Mouse (Mus musculus): Measurements from ENCODE around the gene Syngr3. TPM values are rescaled to one million over a fixed set of nuclear protein-coding genes. Genes with fewer than 3 reads are reported as not detected.
A peak's percentile ranks its signal among the peaks of the same experiment; 100 is the strongest.

Gene Syngr3
- total RNA-seq, 2 experiments from 2014 or later, result not detected

- peak; percentile 65 for DNase-seq
- intact Hi-C loops (cut with DNase I; ENCODE audit: low total_unique reads), result loop anchor here (5.0 kb wide), 1 partner anchor 118 kb away; the partner anchor contains the start of gene Rab26
Observed at GRCm38 (mm10) chr17:24650070-24650616, 39.6 kb downstream of the Syngr3 start, which contains the start of gene Slc9a3r2. Slc9a3r2 (minus strand) TSS chr17:24650327.

GRCm38 (mm10) chr17:24649581-24650069 lies 40.1 kb downstream of the Syngr3 start:
- intact Hi-C loops (cut with DNase I; ENCODE audit: low total_unique reads), result loop anchor here (5.0 kb wide), 1 partner anchor 117 kb away; the partner anchor contains the start of gene Rab26
- DNase-seq, result no peak

GRCm38 (mm10) chr17:24648731-24649377 lies 40.9 kb downstream of the Syngr3 start:
- no peak for DNase-seq
- intact Hi-C loops (cut with DNase I; ENCODE audit: low total_unique reads), result no loop called here

GRCm38 (mm10) chr17:24647493-24647892 lies 42.3 kb downstream of the Syngr3 start:
- no peak for DNase-seq
- intact Hi-C loops (cut with DNase I; ENCODE audit: low total_unique reads), result no loop called here

GRCm38 (mm10) chr17:24646381-24646780 lies 43.4 kb downstream of the Syngr3 start:
- DNase-seq, result no peak
- intact Hi-C loops (cut with DNase I; ENCODE audit: low total_unique reads), result no loop called here

GRCm38 (mm10) chr17:24645916-24646315 lies 43.8 kb downstream of the Syngr3 start:
- intact Hi-C loops (cut with DNase I; ENCODE audit: low total_unique reads), result no loop called here
- DNase-seq, result no peak

- DNase-seq, result peak; percentile 43
- intact Hi-C loops (cut with DNase I; ENCODE audit: low total_unique reads), result no loop called here
Observed at GRCm38 (mm10) chr17:24644875-24645721, 44.7 kb downstream of the Syngr3 start.

- intact Hi-C loops (cut with DNase I; ENCODE audit: low total_unique reads), result no loop called here
- DNase-seq, result no peak
Observed at GRCm38 (mm10) chr17:24644030-24644715, 45.6 kb downstream of the Syngr3 start.

GRCm38 (mm10) chr17:24642791-24643343 lies 46.9 kb downstream of the Syngr3 start:
- no peak for DNase-seq
- intact Hi-C loops (cut with DNase I; ENCODE audit: low total_unique reads), result no loop called here

GRCm38 (mm10) chr17:24641944-24642343 lies 47.8 kb downstream of the Syngr3 start:
- intact Hi-C loops (cut with DNase I; ENCODE audit: low total_unique reads), result no loop called here
- no peak for DNase-seq

GRCm38 (mm10) chr17:24640581-24640980 lies 49.2 kb downstream of the Syngr3 start:
- no peak for DNase-seq
- intact Hi-C loops (cut with DNase I; ENCODE audit: low total_unique reads), result no loop called here

- intact Hi-C loops (cut with DNase I; ENCODE audit: low total_unique reads), result no loop called here
- DNase-seq, result no peak
Observed at GRCm38 (mm10) chr17:24640119-24640518, 49.6 kb downstream of the Syngr3 start.

GRCm38 (mm10) chr17:24639571-24639988 lies 50.2 kb downstream of the Syngr3 start:
- intact Hi-C loops (cut with DNase I; ENCODE audit: low total_unique reads), result no loop called here
- DNase-seq, result no peak

GRCm38 (mm10) chr17:24638840-24639239 lies 50.9 kb downstream of the Syngr3 start:
- intact Hi-C loops (cut with DNase I; ENCODE audit: low total_unique reads), result no loop called here
- DNase-seq, result peak; percentile 58

GRCm38 (mm10) chr17:24638214-24638613 lies 51.5 kb downstream of the Syngr3 start:
- intact Hi-C loops (cut with DNase I; ENCODE audit: low total_unique reads), result no loop called here
- DNase-seq, result peak; percentile 38

GRCm38 (mm10) chr17:24636781-24637481 lies 52.8 kb downstream of the Syngr3 start:
- DNase-seq, result no peak
- intact Hi-C loops (cut with DNase I; ENCODE audit: low total_unique reads), result no loop called here

- intact Hi-C loops (cut with DNase I; ENCODE audit: low total_unique reads), result no loop called here
- DNase-seq, result no peak
Observed at GRCm38 (mm10) chr17:24635694-24636093, 54.1 kb downstream of the Syngr3 start.

Measured in gastrocnemius, postnatal 14 days (tissue).